Mouse (Mus musculus) gastrocnemius, postnatal 36 days (tissue): ENCODE data around the gene Cnp. TPM values are rescaled to one million over a fixed set of nuclear protein-coding genes. Genes with fewer than 3 reads are reported as not detected.
"Not testable (repeated sequence)": the region's sequence is repeated elsewhere in the genome, so short reads cannot be mapped to it uniquely, and the experiment has no call there.

ENCODE experiments used
- DNase-seq, 2 experiments: peaks; one replicate each; pipeline ENCODE4 v3.0.0; 2022
- intact Hi-C: fragments of 180-260 bp; cut with DNase I; formaldehyde crosslinking; loops from one replicate; pipeline ENCODE4 v1.15.1; 2025
- long read RNA-seq, 2 experiments: library from polyadenylated mRNA; stranded (forward); transcript quantifications; one replicate each; pipeline ENCODE4 v2.0.0; 2021
- total RNA-seq, 2 experiments: library from RNA; stranded (reverse); gene quantifications; 2 replicates each; pipeline ENCODE4 v1.2.3; 2021

Cnp gene
- total RNA-seq, result 1 to 10 TPM; 4.3 to 7.3 TPM
- long read RNA-seq, experiment 1, transcript Cnp-201 (4 exons, 2,357 nt), result major isoform, 6 of 10 reads
- long read RNA-seq, experiment 1, partial matches to known transcripts, result 0 of 10 reads
- long read RNA-seq, experiment 1, other reads (novel, unspliced or antisense), result 2 of 10 reads
- long read RNA-seq, experiment 2, transcript Cnp-201 (4 exons, 2,357 nt), result major isoform, 6 of 9 reads
- long read RNA-seq, experiment 2, partial matches to known transcripts, result 0 of 9 reads
- long read RNA-seq, experiment 2, other reads (novel, unspliced or antisense), result 2 of 9 reads

DNA sequence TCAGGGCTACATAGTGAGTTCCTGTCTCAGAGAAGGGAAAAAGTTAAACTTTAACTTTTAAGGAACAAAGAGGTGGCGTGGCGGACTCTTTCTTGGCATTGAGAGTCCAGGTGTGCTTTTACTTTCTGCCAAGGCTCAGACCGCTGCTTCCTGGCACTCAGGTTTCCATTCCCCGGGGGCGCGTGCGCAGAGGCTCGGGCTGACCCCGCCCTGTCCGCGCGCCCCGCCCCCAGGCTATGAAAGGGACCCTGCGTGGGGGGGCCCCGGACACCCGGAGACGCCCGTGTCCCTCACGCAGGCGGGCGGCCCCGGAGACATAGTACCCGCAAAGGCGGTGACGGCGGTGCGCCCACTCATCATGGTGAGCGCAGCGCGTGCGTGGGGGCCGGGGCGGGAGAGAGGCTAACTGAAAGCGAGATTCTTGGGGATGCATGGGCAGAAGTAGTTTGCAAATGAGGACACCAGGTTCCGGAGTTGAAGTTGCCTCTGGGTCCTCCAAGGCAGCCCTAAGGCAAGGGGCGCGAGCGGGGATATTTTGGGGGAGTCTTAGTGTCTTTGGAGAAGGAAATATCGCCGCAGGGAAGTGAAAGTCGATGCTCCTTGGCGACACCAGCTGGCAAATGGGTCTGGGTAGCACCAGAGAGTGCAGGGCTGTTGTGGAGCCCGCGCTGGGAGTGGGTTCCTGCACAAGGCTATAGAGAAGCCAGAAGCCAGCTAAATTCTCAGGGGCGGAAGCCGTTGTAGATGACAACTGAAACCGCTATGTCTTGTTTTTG lies at the start of gene Cnp:
Gene Cnp, plus strand, starts transcription at position 197 of the 776 bp plus-strand sequence.
- peak; percentile 64 to 70 for DNase-seq

DNA sequence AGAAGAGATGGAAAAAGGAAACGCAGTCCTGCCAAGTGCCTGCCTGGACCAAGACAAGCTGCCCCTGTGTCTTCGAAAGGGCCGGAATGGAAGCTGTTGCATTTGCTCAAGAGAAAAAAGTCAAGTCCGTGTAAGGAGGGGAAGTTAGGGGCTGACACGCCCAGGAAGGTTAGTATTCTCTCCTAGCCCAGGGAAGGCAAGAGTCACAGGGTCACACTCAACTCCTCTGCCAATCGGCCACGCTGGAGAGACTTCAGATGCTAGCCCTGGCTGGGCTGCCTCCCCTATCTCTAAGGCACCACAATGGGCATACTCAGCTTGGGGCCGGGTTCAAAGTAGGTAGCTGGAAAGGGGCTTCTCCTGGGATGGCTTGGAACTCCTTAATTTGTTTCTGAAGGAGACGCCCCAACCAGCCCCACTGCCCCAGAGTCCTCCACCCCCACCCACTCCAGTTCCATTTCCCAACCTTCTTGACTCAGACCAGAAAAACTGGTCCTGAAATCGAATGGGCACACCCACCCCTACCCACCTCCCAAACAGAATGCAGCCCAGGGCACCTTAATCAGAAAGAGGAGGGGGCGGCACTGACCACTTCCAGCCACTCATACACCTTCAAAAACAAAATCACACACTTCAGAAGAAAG lies 49.6 kb upstream of the Cnp start:
- intact Hi-C loops, result no loop called here
- no peak for DNase-seq

More for the DNA sequence above, at the start of gene Cnp:
- intact Hi-C loops, result no loop called here

DNA sequence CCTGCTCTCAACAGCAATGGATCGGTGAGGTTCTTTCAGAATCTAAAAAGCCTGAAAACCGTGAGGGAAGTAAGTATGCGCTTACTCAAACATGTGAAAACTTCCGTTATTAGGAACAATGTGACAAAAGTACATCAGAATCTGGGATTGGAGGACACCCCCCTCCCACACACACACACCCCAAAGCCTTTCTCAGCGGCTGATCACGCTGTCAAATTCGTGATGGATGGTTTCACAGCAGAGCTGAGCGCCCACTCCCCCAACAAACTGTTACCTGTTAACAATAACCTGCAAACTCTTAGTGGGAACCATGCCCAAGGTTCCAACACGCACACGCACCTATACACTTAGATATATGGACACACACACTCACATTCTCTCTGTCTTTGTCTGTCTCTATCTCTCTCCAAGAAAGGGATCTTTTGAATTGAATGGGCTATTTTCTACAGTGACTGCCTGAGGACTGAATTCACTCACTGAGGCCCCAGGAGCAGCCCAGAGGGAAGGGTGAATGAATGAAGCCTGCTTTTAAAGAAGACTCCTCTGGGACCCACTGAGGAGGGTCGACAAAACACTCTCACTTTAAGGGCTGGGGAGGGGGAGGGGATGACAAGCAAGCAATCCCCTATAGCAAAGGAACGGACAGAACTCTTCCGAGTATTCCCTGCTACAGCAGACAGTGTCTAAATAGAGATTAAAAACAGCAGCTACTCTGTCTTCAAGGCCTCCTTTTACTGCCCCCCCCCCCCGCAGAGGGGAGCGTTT lies 48.5 kb upstream of the Cnp start:
- intact Hi-C loops, result no loop called here
- DNase-seq, result no peak

DNA sequence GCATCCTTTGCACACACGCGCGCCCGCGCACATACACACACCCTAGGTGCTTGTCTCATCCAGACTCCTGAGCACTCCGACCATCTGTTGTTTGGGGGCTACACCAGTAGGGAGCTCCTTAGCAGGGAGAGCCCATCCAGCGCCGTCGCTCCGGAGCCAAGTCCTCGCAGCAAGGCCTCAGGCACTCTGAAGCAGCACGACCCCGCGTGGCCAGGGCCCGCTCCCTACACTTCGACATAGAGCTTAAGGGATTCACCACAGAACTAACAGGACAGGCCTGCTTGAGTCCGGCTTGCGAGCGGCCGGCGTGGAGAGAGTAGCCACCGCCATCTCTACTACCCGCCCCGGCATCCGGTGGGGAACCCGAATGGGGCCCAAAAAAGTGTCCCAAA lies 47.6 kb upstream of the Cnp start:
- peak; percentile 26 to 55 for DNase-seq
- intact Hi-C loops, result no loop called here

DNA sequence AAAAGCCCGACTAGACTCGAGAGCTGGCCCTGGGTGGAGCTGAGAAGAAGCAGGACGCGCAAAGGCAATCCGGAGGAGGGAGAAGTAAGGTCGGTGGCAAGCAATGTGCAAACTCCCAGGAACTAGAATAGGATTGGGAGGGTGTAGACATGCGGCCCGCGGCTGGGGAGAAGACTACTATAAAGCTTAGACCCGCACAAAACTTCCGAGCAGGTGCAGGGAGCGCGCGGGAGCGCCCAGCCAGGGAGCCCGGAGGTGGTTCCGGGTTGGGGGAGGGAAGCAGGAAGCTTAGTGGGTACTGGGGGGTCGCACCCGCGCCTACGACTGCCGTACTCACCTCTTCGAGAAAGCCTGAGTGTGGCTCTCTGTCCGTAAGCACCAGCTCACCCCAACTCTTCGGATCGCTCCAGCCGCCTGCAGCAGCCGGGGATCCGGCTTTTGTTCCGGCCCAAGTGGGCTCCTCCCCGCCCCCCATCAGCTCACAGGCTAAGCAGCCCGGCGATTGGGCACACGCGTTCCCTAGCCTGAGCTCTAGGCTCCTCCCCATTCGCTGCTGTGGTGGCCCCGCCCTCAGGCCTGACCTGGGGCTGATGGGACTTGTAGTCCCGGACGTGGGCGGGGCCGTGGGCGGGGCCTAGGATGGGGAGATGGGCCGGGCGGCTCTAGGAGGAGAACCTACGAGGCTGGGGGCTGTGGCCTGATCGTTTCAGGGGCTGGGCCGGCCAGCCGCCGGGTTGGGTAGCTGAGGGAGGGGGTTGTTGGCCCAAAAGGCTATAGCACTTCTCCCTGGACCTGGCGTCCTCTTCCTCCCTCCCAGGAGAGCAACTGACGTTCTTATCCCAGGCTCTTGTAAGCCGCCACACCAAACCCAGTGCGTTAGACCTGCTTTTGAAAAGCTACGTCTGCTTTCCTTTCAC lies 47.0 kb upstream of the Cnp start, which contains the start of gene Acly:
Gene Acly, minus strand, starts transcription at position 543 of the 917 bp plus-strand sequence.
- DNase-seq, result peak; percentile 95 to 99
- intact Hi-C loops, result no loop called here

DNA sequence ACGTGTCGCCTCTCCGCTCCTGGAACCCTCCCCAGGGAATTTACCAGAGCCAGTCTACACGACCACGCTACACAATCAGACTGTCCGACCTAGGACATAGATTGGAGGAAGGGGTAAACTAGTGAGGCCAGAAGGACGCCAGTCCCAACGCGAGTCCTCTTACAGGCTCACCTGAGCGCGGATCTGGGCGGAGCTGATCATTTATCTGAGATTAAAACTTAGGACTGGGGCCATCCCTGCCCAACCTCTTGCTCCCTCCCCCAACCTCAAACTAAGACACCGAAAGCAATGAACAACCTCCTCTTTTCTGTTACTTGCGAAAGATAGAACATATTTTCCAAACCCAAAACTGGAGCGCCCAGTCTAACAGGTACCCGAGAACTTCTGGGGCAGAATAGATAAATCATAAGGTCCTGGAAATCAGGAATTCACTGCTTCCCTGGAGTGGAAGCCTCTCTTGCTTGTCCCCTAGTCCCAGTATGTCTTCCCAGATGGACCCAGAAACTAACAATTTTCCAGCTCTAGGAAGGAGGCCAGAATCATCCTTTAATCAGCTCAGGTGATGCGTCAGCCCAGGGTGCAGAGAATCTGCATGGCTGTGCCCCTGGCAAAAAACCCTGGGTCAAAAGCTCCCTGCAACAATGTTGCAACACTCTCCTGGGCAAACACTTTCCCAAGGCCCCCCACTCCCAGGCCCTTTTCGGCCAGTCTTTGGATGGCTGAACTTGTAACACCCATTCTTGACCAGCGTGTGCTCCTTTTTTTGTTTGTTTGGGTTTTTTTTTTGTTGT lies 46.1 kb upstream of the Cnp start:
- intact Hi-C loops, result no loop called here

DNA sequence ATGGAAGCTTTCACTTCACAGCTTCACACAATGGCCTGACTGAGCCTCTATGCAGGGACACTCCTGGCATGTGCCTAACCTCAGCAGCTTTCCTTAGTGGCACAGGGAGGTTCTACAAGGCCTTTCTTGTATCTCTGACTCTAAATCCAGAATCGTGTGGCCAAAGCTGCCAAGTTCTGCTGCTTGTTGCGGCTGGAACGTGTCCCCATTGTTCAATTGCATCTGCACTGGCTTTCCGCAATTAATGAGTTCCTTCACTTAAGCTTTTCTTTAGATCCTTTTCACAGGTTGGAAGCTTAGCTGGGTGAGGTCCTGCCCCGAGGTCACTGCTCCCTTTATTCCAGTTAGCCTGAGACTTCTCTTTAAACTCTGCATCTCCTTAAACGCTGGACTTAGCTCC lies 40.8 kb upstream of the Cnp start:
- intact Hi-C loops, result no loop called here

More for the DNA sequence above, 46.1 kb upstream of the Cnp start:
- no peak for DNase-seq

DNA sequence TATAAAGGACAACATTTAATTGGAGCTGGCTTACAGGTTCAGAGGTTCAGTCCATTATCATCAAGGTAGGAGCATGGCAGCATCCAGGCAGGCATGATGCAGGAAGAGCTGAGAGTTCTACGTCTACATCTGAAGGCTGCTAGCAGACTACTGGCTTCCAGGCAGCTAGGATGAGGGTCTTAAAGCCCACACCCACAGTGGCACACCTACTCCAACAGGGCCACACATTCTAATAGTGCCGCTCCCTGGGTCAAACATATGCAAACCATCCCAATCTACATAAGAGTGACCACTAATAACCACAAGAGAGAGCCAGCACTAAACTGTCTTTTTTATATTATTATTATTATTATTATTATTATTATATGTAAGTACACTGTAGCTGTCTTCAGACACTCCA lies 40.3 kb upstream of the Cnp start:
- intact Hi-C loops, DNase-seq: not testable (repeated sequence)

More for the DNA sequence above, 40.8 kb upstream of the Cnp start:
- DNase-seq, result no peak

DNA sequence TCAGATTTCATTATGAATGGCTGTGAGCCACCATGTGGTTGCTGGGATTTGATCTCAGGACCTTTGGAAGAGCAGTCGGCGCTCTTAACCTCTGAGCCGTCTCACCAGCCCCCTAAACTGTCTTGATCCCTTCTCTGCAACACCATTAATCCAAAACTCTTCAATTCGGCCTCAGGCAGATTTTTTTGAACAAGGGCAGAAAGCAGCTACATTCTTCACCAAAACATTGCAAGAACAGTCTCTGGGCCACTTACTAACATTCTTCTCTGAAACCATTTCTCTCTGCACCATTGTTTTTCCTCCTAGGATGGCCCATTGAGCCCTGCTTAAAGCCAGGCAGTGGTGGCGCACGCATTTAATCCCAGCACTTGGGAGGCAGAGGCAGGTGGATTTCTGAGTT lies 39.9 kb upstream of the Cnp start:
- intact Hi-C loops, DNase-seq: not testable (repeated sequence)

DNA sequence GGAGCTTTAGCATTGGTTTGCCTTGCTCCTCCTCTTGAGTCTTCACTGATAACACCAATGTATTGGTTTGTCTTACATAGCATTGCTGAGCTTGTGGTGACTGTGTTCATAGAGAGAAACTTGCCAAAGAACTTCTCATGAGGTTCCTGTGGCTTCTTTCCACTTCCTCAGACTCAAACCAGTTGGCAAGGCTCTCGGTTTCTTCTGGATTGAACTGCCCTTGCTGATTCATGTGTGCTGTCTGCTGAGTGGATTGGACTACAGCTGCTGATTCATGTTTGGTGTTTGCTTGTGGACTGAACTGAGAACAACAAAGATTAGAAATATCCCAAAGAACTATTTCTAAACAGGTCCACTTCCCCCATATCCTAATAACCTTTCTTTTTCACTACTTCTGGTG lies 38.7 kb upstream of the Cnp start:
- no peak for DNase-seq
- intact Hi-C loops, result no loop called here

DNA sequence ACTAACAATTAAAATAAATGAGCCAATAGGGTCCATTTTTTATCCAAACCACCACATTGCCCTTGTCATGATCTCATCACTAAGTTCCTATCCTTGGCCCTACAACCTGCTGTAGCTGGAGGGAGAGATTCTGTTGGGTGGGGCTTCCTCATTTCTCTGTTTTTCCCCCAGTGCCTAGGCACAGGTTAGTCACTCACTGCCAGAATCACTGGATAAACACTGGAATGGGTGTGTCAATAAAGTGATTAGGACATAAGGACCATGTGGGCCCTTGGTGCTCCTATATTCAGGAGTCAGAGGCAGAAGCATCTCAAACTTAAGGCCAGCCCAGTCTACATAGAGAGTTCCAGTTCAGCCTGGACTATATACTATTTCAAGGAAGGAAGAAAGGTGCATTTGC lies 38.2 kb upstream of the Cnp start:
- intact Hi-C loops, result no loop called here
- no peak for DNase-seq

DNA sequence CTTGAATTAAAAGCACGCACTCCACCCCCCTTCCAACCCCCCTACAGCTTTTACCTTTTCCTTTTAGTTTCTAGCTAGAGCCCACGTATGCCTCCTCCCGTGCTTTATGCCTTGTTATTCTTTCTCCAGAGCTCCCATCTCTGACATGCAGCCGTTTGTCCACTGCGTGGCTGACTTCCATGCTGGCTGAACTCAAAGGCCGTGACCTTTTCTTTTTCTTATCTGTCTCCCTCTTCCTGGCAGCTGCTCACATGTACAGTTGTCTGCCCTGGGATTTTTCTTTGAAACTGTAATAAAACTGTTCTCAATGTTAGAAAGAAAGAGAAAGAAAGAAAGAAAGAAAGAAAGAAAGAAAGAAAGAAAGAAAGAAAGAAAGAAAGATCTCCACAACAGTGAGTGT lies 33.7 kb upstream of the Cnp start:
- intact Hi-C loops, result no loop called here
- DNase-seq, result no peak

DNA sequence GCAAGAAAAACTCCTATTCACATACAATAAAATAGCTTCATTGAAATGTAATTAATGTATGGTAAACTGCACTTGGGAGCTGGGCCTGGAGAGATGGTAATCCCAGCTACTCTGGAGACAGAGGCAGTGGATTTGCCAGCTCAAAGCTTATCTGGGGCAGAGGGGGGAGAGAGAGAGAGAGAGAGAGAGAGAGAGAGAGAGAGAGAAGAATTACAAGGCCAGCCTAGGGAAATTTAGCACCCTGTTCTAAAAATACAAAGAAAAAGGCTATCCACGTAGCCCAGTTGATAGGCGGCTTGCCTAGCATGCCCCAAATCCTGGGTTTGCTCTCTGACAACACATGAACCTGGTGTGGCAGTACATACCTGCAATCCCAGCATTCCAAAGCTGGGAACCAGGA lies 33.1 kb upstream of the Cnp start:
- intact Hi-C loops, result no loop called here
- no peak for DNase-seq

DNA sequence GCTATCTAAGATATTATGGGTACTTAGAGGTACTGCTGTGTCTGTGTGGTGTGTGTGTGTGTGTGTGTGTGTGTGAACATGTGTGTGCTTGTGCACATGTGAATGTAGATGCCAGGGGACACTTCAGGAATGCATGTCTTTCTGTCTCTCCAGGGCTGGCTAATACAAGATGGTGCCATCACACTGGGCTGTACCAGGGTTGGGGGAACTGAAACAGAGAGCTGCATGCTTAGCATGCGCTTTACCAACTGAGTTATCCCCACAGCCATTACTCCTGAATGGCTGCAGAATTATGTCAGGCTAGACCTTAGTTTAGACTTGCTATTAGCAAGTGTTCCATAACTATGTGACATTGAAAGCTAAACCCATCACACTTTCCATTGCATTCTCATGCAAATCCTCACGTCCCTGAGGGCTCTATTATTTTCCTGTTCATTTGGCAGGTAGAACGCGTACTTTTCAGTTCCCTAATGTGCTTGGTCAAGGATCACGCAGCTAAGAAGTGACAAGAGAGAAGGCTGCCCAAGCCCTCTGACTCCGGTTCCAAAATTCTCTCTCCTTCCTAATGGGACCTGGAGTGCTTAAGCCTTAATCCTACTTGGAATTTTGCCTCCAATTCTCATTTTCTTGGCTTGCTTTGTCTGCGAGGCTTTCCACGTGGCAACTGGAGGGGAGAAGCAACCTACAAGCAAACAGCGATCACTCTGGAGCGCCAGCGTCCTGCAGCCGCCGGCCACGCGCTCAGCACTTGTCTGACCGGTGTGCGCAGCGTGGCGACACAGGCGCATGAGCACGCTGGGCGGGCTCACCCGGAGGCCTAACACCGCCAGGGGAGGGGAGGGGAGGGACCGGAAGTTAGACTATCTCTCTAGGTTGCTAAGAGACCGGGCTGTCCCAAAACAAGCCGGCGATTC lies 29.6 kb upstream of the Cnp start, which contains the start of gene Ttc25:
Gene Ttc25, plus strand, starts transcription at position 776 of the 914 bp plus-strand sequence.
- DNase-seq, result peak; percentile 72 to 83
- intact Hi-C loops, result no loop called here

DNA sequence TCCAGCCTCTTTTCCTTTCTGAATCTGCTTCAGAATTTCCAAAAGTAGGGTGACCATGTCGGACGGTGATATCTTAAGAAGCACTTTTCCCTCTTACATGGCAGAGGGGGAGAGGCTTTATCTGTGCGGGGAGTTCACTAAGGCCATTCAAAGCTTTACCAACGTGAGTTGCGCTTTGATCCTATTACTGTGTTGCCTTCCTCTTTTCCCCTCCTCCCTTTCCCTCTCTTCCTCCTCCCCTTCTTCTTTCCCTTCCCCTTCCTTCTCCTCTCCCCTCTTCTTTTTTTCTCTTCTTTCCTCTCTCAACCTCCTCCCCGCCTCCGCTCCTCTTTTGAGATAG lies 29.0 kb upstream of the Cnp start:
- DNase-seq, result no peak
- intact Hi-C loops, result no loop called here

DNA sequence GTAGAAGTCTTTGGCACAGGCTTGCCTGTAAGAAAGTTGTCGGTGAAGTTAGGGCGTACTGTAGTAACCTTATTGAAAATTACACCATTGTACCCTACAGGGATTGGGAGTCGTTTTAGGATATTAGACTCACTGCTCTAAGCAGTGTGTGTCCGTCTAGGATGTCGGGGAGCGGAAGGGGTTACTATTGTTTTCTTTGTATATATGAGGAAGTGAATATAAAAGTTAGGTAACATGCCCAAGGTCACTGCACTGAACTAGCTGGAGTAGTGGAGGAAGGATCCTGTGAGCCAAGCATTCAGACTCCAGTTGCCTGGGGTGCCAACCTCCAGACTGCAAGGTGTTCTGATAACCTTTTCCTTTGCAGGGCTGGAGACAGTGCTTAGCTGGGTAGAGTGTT lies 27.7 kb upstream of the Cnp start:
- intact Hi-C loops, result no loop called here
- no peak for DNase-seq

DNA sequence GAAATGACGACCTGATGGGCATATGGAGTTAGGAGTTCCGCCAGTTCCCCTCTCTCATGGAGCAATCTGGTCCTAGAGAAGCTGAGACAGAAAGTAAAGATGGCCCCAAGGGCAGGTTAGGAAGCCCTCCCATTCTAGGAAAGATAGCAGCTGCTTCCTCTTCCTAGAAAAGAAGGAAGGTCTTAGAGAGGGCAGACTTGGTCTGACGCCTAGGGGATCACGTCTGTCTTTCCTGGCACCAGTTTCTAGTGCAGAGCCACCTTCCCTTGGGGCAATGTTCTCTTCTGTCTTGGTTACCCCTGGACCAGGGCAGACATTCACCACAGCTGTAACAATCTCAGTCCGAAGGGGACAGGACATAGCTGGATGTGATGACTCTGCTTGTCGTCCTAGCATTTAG lies 26.6 kb upstream of the Cnp start:
- intact Hi-C loops, result no loop called here
- DNase-seq, result no peak

DNA sequence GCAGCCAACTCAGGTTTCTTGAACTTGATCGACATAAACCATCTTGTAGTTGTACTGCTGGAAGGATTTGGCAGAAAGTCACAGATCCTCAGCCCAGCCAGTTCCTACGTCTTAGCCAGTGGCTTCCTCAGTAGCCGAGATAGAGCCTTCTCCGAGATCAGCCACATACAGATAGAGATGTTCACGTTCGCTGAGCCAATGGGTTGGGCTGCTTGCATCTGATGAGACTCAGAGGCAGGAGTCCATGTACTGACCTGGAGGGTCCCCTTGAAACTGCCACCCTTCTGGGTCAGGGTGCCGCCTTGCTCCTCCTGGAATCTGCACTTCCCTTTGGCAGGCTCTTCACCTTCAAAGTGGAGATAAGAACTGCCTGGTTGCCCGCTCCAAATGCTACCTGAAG lies 25.2 kb upstream of the Cnp start:
- intact Hi-C loops, result no loop called here
- no peak for DNase-seq
